Mouse (Mus musculus): Measurements from ENCODE around the gene Ddx52. TPM values are rescaled to one million over a fixed set of nuclear protein-coding genes. Genes with fewer than 3 reads are reported as not detected.

Gene Ddx52
- polyA plus RNA-seq, 1 experiment = 7.2 TPM

- H3K36me3 ChIP-seq (ENCODE audit: control insufficient read depth, insufficient read depth, low read length) = no peaks in the 10 kb centered on the region
- H3K27me3 ChIP-seq (replicated peaks; ENCODE audit: control insufficient read depth, insufficient read depth, low read length) = no peaks in the 10 kb centered on the region
- TF ChIP-seq POLR2A (IDR thresholded peaks at IDR 0.05; ENCODE audit: low read depth, low read length) (no peak), CTCF (conservative IDR thresholded peaks at IDR 0.05; ENCODE audit: insufficient read depth, insufficient read length, low read depth, low read length) (peak; percentile 99)
- peak; percentile 88 for DNase-seq
- peak overlapping the region; percentile 67 for H3K27ac ChIP-seq (ENCODE audit: insufficient read depth, low read depth, low read length)
- 9% methylated on average over 7 of the region's 7 CpGs for WGBS
- no peak overlapping the region for H3K4me3 ChIP-seq (ENCODE audit: insufficient read depth, low read depth, low read length)
- peaks cover 24% of the 10 kb centered on the region for H3K4me1 ChIP-seq (ENCODE audit: control insufficient read depth, insufficient read depth, low read length)
Observed at GRCm38 (mm10) chr11:83935986-83936665, 5.7 kb upstream of the Ddx52 start.

DNA sequence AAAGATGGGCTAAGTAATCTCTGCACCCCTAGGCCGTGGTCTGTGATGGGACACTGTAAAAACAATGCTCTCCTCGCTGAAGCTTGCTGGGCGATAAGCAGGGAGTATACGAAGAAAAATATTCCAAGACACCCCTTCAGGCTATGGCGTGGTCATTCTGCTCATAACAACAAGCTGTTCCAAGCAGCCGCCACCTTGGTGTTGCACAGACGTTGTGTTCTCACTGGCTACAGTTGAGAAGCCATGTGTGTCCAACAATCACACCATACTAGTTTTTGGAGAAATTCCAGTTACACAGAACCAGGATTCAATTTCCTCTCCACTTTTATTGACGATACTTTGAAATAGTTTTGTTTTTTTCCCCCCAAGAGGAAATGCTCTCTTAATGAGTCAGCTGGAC, 3.3 kb upstream of the Ddx52 start:
- TF ChIP-seq CTCF (conservative IDR thresholded peaks at IDR 0.05; ENCODE audit: insufficient read depth, insufficient read length, low read depth, low read length) (no peak), POLR2A (IDR thresholded peaks at IDR 0.05; ENCODE audit: low read depth, low read length) (no peak)
- 31% methylated on average over 8 of the region's 8 CpGs for WGBS
- DNase-seq = peak; percentile 66

GRCm38 (mm10) chr11:83956822-83957221, 15.0 kb downstream of the Ddx52 start:
- 97% methylated on average over 2 of the region's 2 CpGs for WGBS
- DNase-seq = no peak
- Histone ChIP-seq H3K36me3 (ENCODE audit: control insufficient read depth, insufficient read depth, low read length) (peaks cover 9% of the 10 kb centered on the region), H3K27ac (ENCODE audit: insufficient read depth, low read depth, low read length) (no peak overlapping the region), H3K27me3 (replicated peaks; ENCODE audit: control insufficient read depth, insufficient read depth, low read length) (no peaks in the 10 kb centered on the region), H3K4me1 (ENCODE audit: control insufficient read depth, insufficient read depth, low read length) (no peaks in the 10 kb centered on the region), H3K4me3 (ENCODE audit: insufficient read depth, low read depth, low read length) (no peak overlapping the region)
- no peak for TF ChIP-seq CTCF (conservative IDR thresholded peaks at IDR 0.05; ENCODE audit: insufficient read depth, insufficient read length, low read depth, low read length)
- no peak for TF ChIP-seq POLR2A (IDR thresholded peaks at IDR 0.05; ENCODE audit: low read depth, low read length)

More for the DNA sequence above, 3.3 kb upstream of the Ddx52 start:
- Histone ChIP-seq H3K27me3 (replicated peaks; ENCODE audit: control insufficient read depth, insufficient read depth, low read length) (no peaks in the 10 kb centered on the region), H3K4me3 (ENCODE audit: insufficient read depth, low read depth, low read length) (no peak overlapping the region), H3K27ac (ENCODE audit: insufficient read depth, low read depth, low read length) (peak overlapping the region; percentile 39; the same call in 1 of the 2 replicates), H3K36me3 (ENCODE audit: control insufficient read depth, insufficient read depth, low read length) (no peaks in the 10 kb centered on the region), H3K4me1 (ENCODE audit: control insufficient read depth, insufficient read depth, low read length) (peaks cover 19% of the 10 kb centered on the region)

- H3K27ac ChIP-seq (ENCODE audit: insufficient read depth, low read depth, low read length) = no peak overlapping the region
- peaks cover 6% of the 10 kb centered on the region; the same call in 1 of the 2 replicates for H3K4me1 ChIP-seq (ENCODE audit: control insufficient read depth, insufficient read depth, low read length)
- H3K4me3 ChIP-seq (ENCODE audit: insufficient read depth, low read depth, low read length) = no peak overlapping the region
- no peak for DNase-seq
- peaks cover 6% of the 10 kb centered on the region for H3K36me3 ChIP-seq (ENCODE audit: control insufficient read depth, insufficient read depth, low read length)
- TF ChIP-seq CTCF (conservative IDR thresholded peaks at IDR 0.05; ENCODE audit: insufficient read depth, insufficient read length, low read depth, low read length) (no peak), POLR2A (IDR thresholded peaks at IDR 0.05; ENCODE audit: low read depth, low read length) (no peak)
- H3K27me3 ChIP-seq (replicated peaks; ENCODE audit: control insufficient read depth, insufficient read depth, low read length) = no peaks in the 10 kb centered on the region
- WGBS = 91% methylated on average over 3 of the region's 3 CpGs
Observed at GRCm38 (mm10) chr11:83961983-83962382, 20.1 kb downstream of the Ddx52 start.

GRCm38 (mm10) chr11:83963991-83964921, 22.4 kb downstream of the Ddx52 start, which contains the start of gene Synrg:
Gene Synrg, plus strand, starts transcription at chr11:83964428.
- DNase-seq = peak; percentile 95
- Histone ChIP-seq H3K4me1 (ENCODE audit: control insufficient read depth, insufficient read depth, low read length) (peaks cover 6% of the 10 kb centered on the region; the same call in 1 of the 2 replicates), H3K36me3 (ENCODE audit: control insufficient read depth, insufficient read depth, low read length) (peaks cover 4% of the 10 kb centered on the region), H3K4me3 (ENCODE audit: insufficient read depth, low read depth, low read length) (peak within 1 kb of the TSS; percentile 97), H3K27ac (ENCODE audit: insufficient read depth, low read depth, low read length) (peak within 1 kb of the TSS; percentile 57; the same call in 1 of the 2 replicates), H3K27me3 (replicated peaks; ENCODE audit: control insufficient read depth, insufficient read depth, low read length) (no peaks in the 10 kb centered on the region)
- TF ChIP-seq POLR2A (IDR thresholded peaks at IDR 0.05; ENCODE audit: low read depth, low read length) = no peak
- TF ChIP-seq CTCF (conservative IDR thresholded peaks at IDR 0.05; ENCODE audit: insufficient read depth, insufficient read length, low read depth, low read length) = no peak
- WGBS = 2% methylated on average over 74 of the region's 76 CpGs

GRCm38 (mm10) chr11:83967436-83968204, 25.8 kb downstream of the Ddx52 start:
- no peaks in the 10 kb centered on the region for H3K36me3 ChIP-seq (ENCODE audit: control insufficient read depth, insufficient read depth, low read length)
- WGBS = 61% methylated on average over 8 of the region's 8 CpGs
- peaks cover 6% of the 10 kb centered on the region; the same call in 1 of the 2 replicates for H3K4me1 ChIP-seq (ENCODE audit: control insufficient read depth, insufficient read depth, low read length)
- H3K4me3 ChIP-seq (ENCODE audit: insufficient read depth, low read depth, low read length) = no peak overlapping the region
- H3K27me3 ChIP-seq (replicated peaks; ENCODE audit: control insufficient read depth, insufficient read depth, low read length) = no peaks in the 10 kb centered on the region
- no peak for DNase-seq
- no peak overlapping the region for H3K27ac ChIP-seq (ENCODE audit: insufficient read depth, low read depth, low read length)
- no peak for TF ChIP-seq POLR2A (IDR thresholded peaks at IDR 0.05; ENCODE audit: low read depth, low read length)
- TF ChIP-seq CTCF (conservative IDR thresholded peaks at IDR 0.05; ENCODE audit: insufficient read depth, insufficient read length, low read depth, low read length) = peak; percentile 21; the same call in 1 of the 2 replicates

Data from kidney, adult 2 months (tissue).